Mouse (Mus musculus) MEL-GATA-1-ER (cell line): ENCODE results near the gene Fgf14.
A peak's percentile ranks its signal among the peaks of the same experiment; 100 is the strongest.
"Not testable (repeated sequence)": the region's sequence is repeated elsewhere in the genome, so short reads cannot be mapped to it uniquely, and the experiment has no call there.

Experiments used
- DNase-seq: peaks from one replicate; pipeline ENCODE4 v3.0.0-alpha.2; 2012; ENCODE audit warnings: low read depth; ENCODE audit errors: extremely low read depth

The Fgf14 gene

DNA sequence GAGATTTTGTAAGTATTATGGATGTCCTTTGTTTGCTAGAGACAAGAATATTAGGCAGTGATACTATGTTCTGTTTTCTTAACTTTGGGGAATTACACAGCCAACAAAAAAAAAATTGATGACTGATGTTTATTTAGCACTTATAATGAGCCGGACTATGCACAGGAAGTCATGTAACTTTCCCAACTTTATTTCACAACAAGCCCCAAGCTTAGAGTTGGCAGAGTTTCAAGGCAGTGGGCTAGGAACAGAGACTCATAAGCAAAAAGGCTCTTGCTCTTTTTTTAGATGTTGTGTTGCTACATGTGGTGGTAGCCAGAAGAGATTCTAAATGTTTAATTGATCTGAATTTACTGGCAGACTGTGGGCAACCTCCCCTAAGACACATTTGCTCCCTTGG is 191.7 kb downstream of the Fgf14 start:
- DNase-seq: no peak

DNA sequence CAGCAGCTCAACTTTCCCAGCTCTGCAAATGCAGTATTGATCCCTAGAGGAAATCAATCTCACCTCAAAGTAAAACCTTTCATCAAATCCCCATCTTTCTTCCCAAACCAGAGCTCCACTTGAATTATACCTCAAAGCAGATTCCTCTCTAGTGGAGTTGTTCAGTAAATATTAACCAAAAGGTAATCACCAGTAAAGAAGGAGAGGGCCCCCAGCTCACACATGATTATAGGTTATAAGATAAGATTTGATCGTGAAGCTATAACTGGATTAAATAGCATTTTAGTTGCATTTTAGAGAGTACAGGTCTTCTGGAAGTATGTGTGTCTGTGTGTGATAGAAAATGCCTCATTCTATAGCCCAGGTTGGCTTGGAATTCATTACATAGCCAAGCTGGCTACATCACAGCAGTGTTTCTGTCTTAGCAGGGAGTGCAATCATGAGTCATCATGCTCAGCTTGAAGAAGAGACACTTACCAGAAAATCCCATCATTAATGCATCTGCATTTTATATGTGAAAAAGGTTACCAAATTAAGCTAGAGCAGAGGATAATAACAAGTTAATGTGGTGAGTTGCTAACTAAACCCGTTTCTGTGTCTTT is 202.8 kb downstream of the Fgf14 start:
- DNase-seq: no peak

DNA sequence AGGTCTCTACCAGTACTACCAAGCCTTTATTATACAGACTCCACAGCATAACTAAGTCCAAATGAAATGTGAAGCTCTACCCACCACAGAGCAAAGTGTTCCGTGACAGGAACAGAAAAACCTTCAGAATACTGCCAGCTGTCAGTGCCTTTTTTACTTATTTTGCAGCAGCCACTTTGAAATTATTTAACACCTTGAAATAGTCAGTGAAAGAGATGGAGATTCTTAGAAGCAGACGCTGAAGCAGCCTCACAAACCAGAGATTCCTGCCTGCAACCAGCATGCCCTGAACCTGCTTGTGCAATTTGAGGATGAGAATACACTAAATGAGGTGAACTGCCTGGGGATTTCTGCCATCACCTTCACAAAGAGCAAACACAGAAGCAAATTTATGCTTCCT is 206.0 kb downstream of the Fgf14 start:
- DNase-seq: no peak

- DNase-seq: no peak
Observed at GRCm38 (mm10) chr14:124455120-124455519, 221.8 kb downstream of the Fgf14 start.

DNA sequence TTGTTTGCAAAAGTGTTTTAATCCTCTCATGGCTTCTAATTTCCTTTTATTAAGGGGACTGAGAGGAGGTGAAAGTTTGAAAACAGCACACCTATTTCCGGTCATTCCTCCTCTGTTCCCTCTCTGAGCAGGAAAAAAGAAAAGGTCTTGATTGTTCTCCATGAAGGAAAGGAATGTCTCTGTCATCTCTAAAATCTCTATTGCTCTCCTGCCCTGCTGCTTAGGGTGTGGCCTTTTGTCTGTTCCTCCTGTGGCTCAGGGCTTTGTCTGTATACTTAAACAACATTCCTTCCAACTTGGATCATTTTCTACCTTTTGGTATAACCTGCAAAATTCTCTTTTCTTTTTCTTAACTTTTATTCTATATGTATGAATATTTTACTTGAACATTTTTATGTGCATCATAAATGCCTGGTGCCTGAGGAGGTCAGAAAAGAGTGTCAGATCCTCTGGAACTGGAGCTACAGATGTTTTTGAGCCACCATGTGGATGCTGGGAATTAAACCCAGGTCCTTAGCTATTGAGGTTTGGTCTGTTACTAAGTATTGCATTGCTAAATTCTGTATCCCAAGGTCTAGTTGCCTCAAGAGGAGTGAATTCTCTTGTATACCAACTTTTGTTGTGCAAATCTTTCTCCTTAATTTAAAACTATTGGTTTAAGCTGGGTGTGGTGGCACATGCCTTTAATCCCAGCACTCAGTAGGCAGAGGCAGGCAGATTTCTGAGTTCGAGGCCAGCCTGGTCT is 230.7 kb downstream of the Fgf14 start:
- DNase-seq: no peak

DNA sequence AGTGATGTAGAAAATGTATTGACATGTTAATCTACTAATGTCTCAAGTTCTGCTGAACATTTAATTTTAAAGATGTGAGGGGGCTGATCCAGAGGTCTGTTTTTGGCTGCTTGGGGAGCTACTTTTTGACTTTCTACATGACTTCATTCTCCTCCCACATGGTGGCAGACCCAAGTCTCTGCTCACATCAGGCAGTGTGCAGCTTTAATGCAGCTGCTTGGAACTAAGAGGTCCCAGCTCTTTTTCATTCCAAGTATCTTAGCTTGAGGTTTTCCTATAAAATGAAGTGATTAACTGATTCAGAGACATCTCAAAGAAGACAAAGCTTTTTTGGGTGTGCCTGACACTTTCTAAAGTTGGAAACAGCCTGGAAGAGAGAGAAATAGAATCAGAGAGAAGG is 232.1 kb downstream of the Fgf14 start:
- no peak for DNase-seq

GRCm38 (mm10) chr14:124439298-124439697 is 237.6 kb downstream of the Fgf14 start:
- not testable (repeated sequence) for DNase-seq

- DNase-seq: no peak
Observed at GRCm38 (mm10) chr14:124411890-124412289, 265.0 kb downstream of the Fgf14 start.

- DNase-seq: peak; percentile 9
Observed at GRCm38 (mm10) chr14:124410945-124411344, 266.0 kb downstream of the Fgf14 start.

DNA sequence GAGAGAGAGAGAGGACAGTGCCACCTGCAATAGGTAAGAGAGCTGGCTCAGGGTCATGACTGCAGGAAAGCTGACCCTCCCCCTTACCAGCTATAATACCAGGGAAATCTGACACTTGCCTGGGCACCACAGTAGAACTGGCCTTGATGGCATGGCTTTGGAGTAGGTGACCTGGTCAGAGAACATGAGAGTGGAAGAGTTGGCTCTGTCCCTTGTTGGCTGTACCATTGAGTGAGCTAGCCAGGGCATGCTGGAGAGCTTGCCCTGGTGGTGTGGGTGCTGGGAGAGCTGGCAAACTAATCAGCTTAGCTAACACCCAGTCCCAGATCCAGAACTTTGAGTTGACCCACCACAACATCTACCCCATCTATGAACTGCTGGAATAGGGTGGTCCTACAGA is 348.5 kb downstream of the Fgf14 start:
- no peak for DNase-seq

DNA sequence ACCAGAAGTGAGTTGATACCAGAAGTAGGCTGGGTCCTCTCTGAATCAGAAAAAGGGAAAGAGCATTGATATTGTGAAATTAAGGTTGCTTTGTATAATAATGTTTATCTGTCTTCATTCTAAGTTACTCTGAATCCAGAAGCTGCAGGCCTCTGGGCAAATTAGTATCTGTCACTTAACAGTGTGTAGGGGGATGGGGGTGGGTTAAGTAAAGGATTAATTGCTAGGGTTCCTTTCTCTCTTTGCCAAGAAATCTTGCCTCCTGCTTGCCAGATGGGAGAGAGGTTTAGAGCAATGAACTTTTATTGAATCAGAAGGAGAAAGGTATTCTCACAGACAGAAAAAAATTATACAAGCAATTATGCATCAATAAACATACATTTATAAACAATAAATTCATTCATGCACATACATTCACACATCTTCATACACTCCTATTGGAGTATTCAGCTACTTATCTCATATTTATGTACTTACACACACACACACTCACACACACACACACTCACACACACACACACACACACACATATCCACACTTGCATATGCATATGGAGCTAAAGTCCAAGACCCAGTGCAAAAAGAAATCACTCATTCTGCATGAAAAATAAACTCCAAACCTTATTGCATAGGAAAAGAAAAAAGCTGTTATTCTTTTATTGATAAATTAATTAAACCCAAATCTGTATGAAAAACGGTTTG is 357.8 kb downstream of the Fgf14 start:
- DNase-seq: no peak

DNA sequence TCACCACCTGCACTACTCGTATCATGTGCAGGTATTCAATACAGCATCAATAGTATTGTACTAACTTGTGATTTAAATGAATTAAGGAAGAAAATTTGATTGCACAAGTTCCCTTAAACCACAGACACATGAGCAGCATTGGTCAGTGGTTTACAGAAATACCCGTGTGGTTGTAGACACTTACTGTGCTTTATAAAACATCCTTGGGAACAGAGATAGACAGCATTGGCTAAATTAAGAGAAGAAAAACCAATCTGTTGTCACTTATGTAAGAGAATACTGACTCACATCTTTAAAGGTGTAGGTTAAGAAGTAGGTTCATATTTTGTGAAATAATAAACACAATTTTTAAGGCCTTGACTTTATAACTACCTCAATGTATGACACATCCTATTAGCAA is 361.4 kb downstream of the Fgf14 start:
- no peak for DNase-seq

- DNase-seq: no peak
Observed at GRCm38 (mm10) chr14:124287027-124287426, 389.9 kb downstream of the Fgf14 start.

DNA sequence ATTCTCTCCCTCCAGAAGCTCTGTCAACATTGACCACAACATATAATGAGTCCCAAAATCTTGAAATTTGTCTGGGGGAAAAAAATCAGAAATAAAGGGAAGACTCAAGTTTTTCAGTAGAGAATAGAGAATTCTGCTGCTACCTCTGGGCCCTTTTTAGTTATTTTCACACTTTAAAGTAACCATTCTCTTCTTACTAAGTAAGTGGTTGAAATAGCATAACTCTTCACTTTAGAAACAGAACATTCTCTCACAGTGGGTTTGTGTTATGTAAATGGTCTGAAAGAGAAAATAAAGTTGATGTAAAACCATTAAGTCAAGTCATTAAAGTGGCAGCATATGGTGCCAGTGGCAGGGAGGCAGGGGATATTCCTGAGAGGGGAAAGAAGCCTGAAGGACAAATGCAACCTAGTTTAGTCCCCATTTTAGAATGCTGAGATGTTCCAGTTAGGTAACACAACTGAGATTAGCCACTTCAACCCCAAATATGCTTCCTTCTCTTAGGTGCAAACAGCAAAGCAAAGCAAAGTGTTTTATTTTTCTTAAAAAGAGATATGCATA is 398.5 kb downstream of the Fgf14 start:
- no peak for DNase-seq

- no peak for DNase-seq
Observed at GRCm38 (mm10) chr14:124266977-124267376, 409.9 kb downstream of the Fgf14 start.

DNA sequence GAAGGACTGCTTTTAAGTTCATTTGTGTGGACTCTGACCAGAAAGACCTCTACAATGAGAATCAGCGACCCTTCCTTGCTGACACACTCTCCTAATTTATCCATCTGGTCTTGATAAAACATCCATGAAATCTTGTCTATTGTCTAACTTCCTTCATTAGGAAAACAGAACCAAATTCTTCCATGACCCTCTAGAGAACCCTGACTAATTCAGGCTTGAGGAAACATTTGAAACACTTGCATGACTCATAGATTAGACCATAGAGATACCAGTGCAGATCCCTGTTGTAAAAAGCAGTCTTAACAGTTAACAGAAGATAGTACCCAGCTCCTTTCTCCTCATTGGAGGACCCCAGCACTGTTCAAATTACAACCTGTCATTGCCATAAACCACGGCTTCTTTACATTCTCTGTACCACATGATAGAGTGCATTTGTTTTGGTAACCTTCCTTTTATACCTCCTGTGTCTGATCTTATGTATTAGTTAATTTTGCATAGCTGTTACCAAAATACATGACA is 412.3 kb downstream of the Fgf14 start:
- no peak for DNase-seq

- no peak for DNase-seq
Observed at GRCm38 (mm10) chr14:124263199-124263598, 413.7 kb downstream of the Fgf14 start.

DNA sequence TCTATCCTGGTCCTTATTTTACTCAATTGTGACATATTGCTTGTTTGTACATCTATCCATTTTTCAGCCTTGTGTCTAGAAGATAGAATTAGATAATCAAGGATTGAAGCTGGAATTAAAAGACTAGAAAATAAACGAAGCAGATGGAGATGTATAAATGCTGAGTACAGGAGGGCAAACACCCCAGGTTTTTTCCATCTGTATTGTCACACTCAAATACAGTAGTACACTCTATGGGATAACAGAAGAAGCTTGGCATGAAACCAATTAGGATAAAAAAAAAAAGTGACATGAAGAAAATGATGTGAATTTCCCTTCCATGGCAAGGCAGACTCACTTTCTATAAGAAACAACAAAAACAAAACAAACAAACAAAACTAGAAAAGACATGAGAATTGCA is 429.4 kb downstream of the Fgf14 start:
- no peak for DNase-seq

DNA sequence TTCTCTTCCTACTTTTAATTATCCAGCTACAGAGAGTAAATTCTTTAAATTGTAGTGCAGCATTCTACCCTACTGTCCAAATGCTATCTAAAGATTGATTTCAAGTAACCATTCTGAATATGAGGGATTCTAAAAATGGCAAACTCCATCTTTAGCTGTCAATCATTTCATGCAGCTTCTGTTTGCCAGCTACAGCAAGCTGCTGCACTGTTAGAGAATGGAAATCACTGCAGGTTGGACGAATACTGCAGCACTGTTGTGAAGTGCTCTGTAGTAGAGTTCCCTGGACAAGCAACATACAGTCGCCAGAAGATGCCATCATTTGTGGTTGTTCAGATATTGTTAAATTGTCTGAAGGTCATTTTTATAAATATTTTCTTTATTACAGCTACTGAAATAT is 453.5 kb downstream of the Fgf14 start:
- DNase-seq: no peak

GRCm38 (mm10) chr14:124222447-124222846 is 454.5 kb downstream of the Fgf14 start:
- DNase-seq: peak; percentile 8

DNA sequence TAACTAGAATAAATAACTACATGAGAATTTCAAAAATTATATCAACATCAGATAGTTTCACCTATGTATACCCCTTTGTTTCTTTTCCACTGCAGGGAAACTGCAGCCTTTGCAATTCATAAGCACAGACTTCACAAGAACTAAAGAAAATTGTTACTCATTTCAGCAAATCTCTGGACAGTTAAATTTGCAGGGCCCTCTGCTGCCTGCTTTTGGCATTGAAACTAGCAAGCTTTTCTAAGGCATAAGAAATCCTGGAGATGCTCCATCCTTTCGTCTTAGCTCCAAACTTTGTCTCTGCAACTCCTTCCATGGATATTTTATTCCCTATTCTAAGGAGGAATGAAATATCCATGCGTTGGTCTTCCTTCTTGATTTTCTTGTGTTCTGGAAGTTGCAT is 455.9 kb downstream of the Fgf14 start:
- DNase-seq: no peak

DNA sequence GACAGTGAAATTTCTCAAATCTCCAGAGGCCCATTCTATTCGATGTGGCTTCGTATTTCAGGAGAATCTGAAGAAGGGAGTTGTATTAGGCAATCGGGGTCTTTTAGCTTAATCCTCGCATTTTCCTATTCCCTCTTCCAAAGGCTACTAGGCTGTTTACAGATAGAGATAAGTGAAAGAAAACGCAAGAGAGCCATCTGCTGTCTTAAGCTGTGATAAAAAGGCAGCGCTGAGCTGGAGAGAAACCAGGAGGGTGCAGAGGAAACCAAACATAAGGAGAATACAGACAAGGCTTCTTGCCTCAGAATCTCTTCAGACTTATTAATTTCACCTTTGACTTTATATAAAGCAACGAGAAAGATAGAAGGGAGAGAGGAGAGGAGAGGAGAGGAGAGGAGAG is 481.1 kb downstream of the Fgf14 start:
- no peak for DNase-seq
